Mouse (Mus musculus): ENCODE measurements around the gene Eml6.

DNA sequence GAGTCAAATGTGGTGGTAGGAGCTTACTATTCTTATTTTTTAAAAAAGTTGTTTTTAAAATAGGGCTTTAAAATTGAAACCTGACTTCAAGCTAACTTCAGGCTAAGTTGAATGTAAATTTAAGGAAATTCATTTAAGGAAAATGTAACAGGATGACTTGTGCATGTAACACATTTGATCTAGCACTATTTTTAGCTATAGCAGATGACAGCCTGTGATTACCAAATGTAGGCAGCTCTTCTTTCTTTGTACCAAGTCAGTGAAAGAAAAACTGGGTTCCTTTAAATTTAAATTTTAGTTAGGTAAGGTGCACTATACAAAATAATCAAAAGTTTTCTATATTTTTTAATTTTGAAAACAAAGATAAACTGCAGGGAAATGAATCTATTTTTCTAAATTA lies 300.7 kb downstream of the Eml6 start:
- TF ChIP-seq CTCF (IDR thresholded peaks at IDR 0.05; ENCODE audit: low read depth) (no peak), EP300 (IDR thresholded peaks at IDR 0.05; ENCODE audit: low read depth) (no peak)
